Mouse (Mus musculus) spleen, postnatal 4 days (tissue): Measurements from ENCODE around the gene Ucn3.
"Not testable (repeated sequence)": the region's sequence is repeated elsewhere in the genome, so short reads cannot be mapped to it uniquely, and the experiment has no call there.

Source experiments
- DNase-seq, 2 experiments: peaks; one replicate each; pipeline ENCODE4 v3.0.0; 2022; ENCODE audit warnings: low spot score in 2 of 2

Ucn3 gene

GRCm38 (mm10) chr13:3945249-3945648 is at the start of gene Ucn3:
TSS of gene Ucn3 (minus strand) at chr13:3945349.
- no peak for DNase-seq

- no peak for DNase-seq
Observed at GRCm38 (mm10) chr13:3992081-3992480, 46.9 kb upstream of the Ucn3 start.

DNA sequence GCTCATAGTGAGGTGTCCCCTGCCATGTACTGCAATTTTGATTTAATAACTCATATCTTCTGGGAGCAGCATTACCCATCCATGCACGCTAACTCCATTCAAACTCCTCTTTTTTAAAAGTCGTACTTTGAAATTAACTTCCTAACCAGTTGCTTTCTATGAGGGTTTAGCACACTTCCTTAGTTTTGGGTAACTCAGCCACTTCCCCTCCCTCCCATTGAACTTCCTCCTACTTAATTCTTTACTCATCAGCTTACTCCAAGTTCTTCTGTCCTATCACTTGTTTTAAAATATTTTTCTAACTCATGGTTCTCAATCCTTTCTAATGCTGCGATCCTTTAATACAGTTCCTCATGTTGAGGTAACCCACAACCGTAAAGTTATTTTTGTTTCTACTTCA is 23.7 kb upstream of the Ucn3 start:
- DNase-seq = no peak

- DNase-seq = no peak
Observed at GRCm38 (mm10) chr13:3951198-3951914, 6.2 kb upstream of the Ucn3 start.

GRCm38 (mm10) chr13:3949477-3949876 is 4.3 kb upstream of the Ucn3 start:
- DNase-seq = no peak

GRCm38 (mm10) chr13:3947267-3947666 is 2.1 kb upstream of the Ucn3 start:
- no peak for DNase-seq

DNA sequence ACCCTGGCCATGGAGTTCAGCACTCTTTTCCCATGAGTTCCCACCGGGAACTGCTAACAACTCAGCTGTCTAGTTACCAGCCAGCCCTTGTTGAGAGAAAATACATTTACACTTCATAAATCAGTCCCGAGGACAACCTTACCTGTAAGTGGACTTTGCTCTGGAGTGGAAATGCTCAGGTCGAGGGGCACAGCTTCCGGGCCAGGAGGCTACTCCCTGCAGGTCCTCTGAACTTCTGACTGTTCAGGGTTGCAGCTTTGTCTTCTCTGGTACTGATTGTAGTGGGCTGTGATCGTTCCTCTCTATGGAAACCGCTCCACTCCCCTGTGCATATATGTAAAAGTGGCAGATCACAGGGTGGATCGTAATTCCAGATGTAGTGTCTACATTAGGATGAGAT is 450 bp downstream of the Ucn3 start:
- DNase-seq = no peak

- DNase-seq = no peak
Observed at GRCm38 (mm10) chr13:3926046-3926445, 19.1 kb downstream of the Ucn3 start.

GRCm38 (mm10) chr13:3925632-3926031 is 19.5 kb downstream of the Ucn3 start:
- no peak for DNase-seq

DNA sequence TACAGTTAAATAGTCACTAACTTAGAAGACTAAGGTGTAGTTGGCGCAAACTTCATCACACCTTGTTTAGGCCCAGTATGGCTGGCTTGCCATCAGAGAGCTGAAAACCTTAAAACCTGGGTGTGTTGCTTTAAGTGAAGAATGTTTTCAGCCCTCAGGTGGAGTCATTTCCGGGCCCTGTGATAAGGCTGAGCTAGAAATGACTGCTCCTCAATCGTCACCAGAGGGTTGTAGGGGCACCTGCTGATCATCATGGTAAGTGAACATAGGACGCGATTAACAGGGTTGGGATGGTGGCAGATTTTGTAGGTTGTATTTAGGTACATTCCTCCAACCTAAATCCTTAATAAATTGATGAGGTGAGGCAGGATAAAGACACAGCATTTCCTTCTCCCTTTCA is 20.7 kb downstream of the Ucn3 start:
- no peak for DNase-seq

- DNase-seq = peak; percentile 90 to 95
Observed at GRCm38 (mm10) chr13:3917571-3918311, 27.4 kb downstream of the Ucn3 start, which contains the start of the genes Net1 and Tubal3. TSS of gene Net1 (minus strand) at chr13:3918220. TSS of gene Tubal3 (plus strand) at chr13:3918274.

GRCm38 (mm10) chr13:3913504-3913903 is 31.6 kb downstream of the Ucn3 start:
- no peak for DNase-seq

DNA sequence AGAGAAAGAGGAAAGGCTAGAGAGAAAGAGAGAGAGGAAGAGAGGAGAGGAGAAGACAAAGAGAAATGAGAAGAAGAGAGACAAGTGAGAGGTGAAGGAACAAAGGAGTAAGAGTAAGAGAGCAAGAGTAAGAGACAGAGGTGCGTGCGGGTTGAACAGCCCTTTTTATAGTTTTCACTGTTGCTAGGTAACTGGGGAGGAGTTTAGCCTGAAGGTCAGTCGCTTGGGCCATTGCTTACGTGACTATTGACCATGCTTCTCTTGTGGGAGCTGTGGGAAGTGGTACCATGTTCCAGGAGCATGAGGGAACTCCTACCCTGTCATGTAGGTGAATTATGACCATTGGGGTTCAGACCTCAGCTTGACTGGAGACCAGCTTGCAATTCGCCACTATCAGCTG is 34.8 kb downstream of the Ucn3 start:
- DNase-seq = no peak

DNA sequence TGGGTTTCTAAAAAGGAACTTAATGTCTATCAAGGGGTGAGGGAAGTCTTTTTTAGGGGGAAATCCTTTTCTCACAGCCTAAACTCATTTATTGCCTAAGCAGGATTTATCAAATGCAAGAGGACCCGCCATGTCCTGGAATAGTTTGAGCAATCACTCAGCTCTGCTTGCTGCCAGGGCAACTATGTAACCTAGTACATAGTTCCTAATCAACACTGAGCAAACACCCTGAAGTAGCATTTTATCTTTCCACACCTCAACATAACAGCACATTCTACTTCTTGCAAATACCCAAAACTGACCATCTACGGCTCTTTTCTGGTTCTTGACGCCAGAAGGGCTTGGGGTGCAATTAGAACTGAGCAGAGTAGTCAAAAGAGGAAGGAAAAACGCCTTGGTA is 36.9 kb downstream of the Ucn3 start:
- DNase-seq = no peak

GRCm38 (mm10) chr13:3907151-3907696 is 37.9 kb downstream of the Ucn3 start:
- DNase-seq = no peak

- DNase-seq = no peak
Observed at GRCm38 (mm10) chr13:3899301-3899700, 45.8 kb downstream of the Ucn3 start.

- DNase-seq = not testable (repeated sequence)
Observed at GRCm38 (mm10) chr13:3898202-3898601, 46.9 kb downstream of the Ucn3 start.

GRCm38 (mm10) chr13:3896913-3897312 is 48.2 kb downstream of the Ucn3 start:
- peak; percentile 78 to 89 for DNase-seq

GRCm38 (mm10) chr13:3896032-3896431 is 49.1 kb downstream of the Ucn3 start:
- no peak for DNase-seq

DNA sequence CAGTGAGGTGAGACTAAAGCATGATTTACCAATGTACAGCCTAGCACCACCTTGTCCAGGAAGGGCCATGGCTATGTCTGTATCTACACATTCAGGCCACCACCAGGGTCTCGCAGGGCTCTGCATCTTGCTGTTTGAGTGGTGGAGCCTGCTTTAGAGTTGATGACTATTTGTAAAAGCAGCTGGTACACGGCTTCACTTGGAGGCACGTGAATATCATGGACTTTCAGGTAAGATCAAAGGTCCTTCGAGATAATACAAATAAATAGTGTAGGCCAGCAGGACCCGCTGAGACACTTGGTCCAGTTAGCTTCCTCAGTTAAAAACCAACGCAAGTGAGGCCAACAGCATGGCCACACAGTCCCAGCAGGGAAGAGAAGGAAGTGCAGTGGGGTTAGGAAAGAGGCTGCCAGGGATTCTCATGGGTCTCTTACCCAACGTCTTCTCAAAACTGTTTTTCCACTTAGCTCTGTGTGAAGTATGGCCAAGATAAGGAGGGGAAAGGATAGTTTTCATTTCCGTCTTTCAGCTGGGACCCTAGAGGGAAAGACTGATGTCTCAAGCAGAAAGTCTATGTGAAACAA is 49.7 kb downstream of the Ucn3 start:
- no peak for DNase-seq

DNA sequence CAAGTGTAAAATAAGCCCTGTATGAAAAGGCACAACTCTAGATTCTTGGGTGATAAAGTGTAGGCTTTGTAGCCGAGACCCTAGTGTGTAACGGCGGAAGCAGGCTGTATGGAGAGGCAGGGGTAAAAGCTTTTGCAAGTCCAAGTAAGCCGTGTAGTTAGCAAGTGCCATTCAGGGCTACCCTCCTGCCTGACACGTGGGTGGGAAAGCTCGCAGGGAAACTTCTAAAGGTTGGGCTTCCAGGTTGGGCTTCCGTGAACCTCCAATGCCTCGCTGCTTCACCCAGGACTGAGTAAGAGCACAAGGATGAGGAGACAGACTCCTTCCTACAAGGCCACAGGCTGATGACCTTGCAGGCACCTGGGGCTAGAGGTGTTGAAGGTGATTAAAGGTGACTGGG is 50.6 kb downstream of the Ucn3 start:
- DNase-seq = no peak

DNA sequence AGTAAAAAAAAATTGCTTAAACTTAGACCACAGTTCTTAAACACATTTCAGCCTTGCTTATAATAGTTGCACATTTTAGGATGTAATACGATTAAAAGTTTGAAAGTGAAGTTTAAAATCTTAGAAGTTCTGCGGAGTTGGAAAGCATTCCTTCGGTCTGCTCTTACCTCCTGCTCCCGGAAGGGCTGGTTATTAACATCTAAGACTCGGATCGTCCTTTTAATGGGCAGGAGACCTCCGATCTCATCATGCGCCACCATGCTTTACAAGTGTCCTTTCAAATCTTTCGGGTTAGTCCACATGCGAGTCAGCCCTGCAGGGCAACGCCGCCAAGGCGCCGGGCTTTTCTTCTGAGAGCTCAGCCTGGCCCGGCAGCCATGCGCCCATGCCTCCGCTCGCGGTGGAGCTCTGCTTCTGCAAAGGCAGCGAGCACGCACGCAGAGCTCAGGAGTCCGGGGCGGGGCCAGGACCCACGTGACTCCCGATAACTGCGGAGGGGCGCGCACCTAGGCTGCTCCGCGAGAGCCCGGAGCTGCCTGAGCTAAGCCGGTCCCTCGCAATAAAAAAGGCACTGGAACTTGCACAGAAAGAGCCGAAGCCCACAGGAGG is 51.9 kb downstream of the Ucn3 start:
- peak; percentile 92 to 95 for DNase-seq
